Mouse (Mus musculus) embryonic facial prominence, embryonic 14.5 days (tissue): ENCODE measurements around the gene Kif12. TPM values are rescaled to one million over a fixed set of nuclear protein-coding genes. Genes with fewer than 3 reads are reported as not detected.

Source experiments
- polyA plus RNA-seq: library from polyadenylated mRNA; unstranded; fragments of >200 nt; fragmentation: Nextera tagmentation; extraction: Ambion mirVana; gene quantifications from 2 replicates; pipeline ENCODE4 v1.2.1, GENCODE M21; 2014

Gene Kif12
- polyA plus RNA-seq, 1 experiment from 2014 or later: not detected

Other genes starting within 250 kb of the Kif12 start
- gene Zfp618, start 206.6 kb downstream of the Kif12 start, polyA plus RNA-seq: 17.6 and 22.7 TPM in 2 replicates
- 0.18 TPM in 1 of 2 replicates, not detected in the other for gene Ambp, start 17.3 kb downstream of the Kif12 start, polyA plus RNA-seq
- 23.5 and 25.6 TPM in 2 replicates for gene Col27a1, start 41.9 kb upstream of the Kif12 start, polyA plus RNA-seq
- 0.84 and 2.5 TPM in 2 replicates for gene Orm1, start 172.4 kb upstream of the Kif12 start, polyA plus RNA-seq
- gene Orm3, start 184.0 kb upstream of the Kif12 start, polyA plus RNA-seq: not detected in 2 replicates
- not detected in 2 replicates for gene Orm2, start 190.3 kb upstream of the Kif12 start, polyA plus RNA-seq
- gene Akna, start 231.2 kb upstream of the Kif12 start, polyA plus RNA-seq: 5.2 and 5.9 TPM in 2 replicates